Mouse (Mus musculus) hindbrain, embryonic 12.5 days (tissue): ENCODE data around the gene Zbtb6. TPM values are rescaled to one million over a fixed set of nuclear protein-coding genes. Genes with fewer than 3 reads are reported as not detected.

ENCODE experiments used
- ATAC-seq: fragments of 200-750 bp; cut with Nextera tagmentation; 2 replicates; pipeline ENCODE4 v1.8.0; 2017; ENCODE audit warnings: moderate TSS enrichment; ENCODE audit not compliant: low FRiP score
- H3K27ac ChIP-seq: fragments of 300-500 bp; sonication (generic); 2 replicates; pipeline ENCODE4 v1.5.1; 2016; ENCODE audit warnings: mild to moderate bottlenecking
- H3K27me3 ChIP-seq: fragments of 300-500 bp; sonication (generic); 2 replicates; pipeline ENCODE4 v1.6.1; 2016; ENCODE audit warnings: mild to moderate bottlenecking
- H3K36me3 ChIP-seq: fragments of 300-500 bp; sonication (generic); 2 replicates; pipeline ENCODE4 v1.6.1; 2016; ENCODE audit warnings: mild to moderate bottlenecking
- H3K4me1 ChIP-seq: fragments of 300-500 bp; sonication (generic); 2 replicates; pipeline ENCODE4 v1.6.1; 2016
- H3K4me2 ChIP-seq: fragments of 300-500 bp; sonication (generic); replicated peaks from 2 replicates; pipeline ENCODE4 v1.6.1; 2016; ENCODE audit warnings: mild to moderate bottlenecking
- H3K4me3 ChIP-seq: fragments of 300-500 bp; sonication (generic); 2 replicates; pipeline ENCODE4 v1.5.1; 2016; ENCODE audit warnings: mild to moderate bottlenecking
- H3K9ac ChIP-seq: fragments of 300-500 bp; sonication (generic); 2 replicates; pipeline ENCODE4 v1.6.1; 2016; ENCODE audit warnings: mild to moderate bottlenecking, moderate library complexity
- H3K9me3 ChIP-seq: fragments of 300-500 bp; sonication (generic); replicated peaks from 2 replicates; pipeline ENCODE4 v1.6.1; 2016; ENCODE audit warnings: mild to moderate bottlenecking
- WGBS: fragments of 180-500 bp; shearing (Covaris S2); methylation state at CpG from one replicate; pipeline ENCODE4 v1.1.7; 2016; 5-methylcytosine and 5-hydroxymethylcytosine counted together
- polyA plus RNA-seq: library from polyadenylated mRNA; unstranded; fragments of >200 nt; fragmentation: Nextera tagmentation; extraction: Ambion mirVana; gene quantifications from 2 replicates; pipeline ENCODE4 v1.2.1, GENCODE M21; 2016

The Zbtb6 gene
- 11.0 and 11.8 TPM in 2 replicates for polyA plus RNA-seq

DNA sequence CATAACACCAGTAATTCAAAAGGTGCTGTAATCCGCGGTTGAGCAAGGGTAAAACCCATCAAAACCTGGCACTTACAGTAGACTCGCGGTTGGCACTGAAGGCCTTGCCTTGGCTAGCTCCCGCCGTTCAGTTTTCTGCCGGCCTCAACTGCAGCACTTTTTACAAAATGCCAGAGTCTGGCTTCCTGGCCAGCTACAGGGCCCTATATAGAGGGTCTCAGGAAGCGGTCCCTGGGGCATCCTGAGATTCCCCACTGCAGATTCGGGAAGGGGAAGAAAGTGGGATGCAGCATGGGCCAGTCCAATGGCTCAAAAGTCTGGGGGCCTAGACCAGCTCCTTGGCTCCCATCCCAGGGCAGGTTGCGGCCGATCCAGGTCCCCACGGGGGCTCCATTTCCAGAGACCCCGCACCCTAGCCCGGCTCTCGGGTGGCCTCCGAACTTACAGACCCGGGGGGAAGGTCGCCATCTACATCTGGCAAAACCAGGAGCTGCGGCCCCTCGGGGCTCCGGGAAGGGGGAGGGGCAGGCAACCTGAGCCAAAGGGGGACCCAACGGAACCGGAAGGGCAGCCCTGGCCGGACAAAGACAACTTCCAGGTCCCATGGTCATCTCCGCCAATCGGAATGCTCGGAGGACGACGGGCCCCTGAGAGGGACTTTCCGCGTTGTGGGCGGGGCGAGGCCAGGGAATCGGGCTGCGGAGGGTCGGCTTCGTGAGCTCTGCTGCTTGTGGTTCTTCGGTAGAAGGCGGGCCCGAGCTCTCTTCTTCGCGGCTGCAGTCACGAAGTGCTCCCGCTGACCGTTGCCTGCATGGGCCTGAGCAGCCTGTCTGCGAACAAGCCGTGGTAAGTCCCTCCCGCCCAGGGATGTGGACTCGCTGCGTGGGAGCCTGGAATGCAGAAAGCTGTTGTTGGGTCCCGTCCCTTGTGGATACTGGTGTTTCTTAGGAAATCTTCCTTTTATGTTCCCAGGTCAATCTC, at the start of gene Zbtb6, which contains the start of the genes Zbtb26 and Rabgap1:
TSS of gene Zbtb6 (minus strand) at position 561 of the 981 bp plus-strand sequence.
TSS of gene Zbtb26 (minus strand) at position 525 of the 981 bp plus-strand sequence.
TSS of gene Rabgap1 (plus strand) at position 669 of the 981 bp plus-strand sequence.
- no peaks in the 10 kb centered on the region for H3K27me3 ChIP-seq
- H3K9me3 ChIP-seq, result no peaks in the 10 kb centered on the region
- peak within 1 kb of the TSS; percentile 83 for H3K4me3 ChIP-seq
- H3K4me1 ChIP-seq, result peaks cover 17% of the 10 kb centered on the region
- peak within 1 kb of the TSS; percentile 80 for H3K4me2 ChIP-seq
- no peaks in the 10 kb centered on the region for H3K36me3 ChIP-seq
- peak within 1 kb of the TSS; percentile 90 for H3K27ac ChIP-seq
- H3K9ac ChIP-seq, result peak within 1 kb of the TSS; percentile 90
- ATAC-seq, result peak; percentile 98
- WGBS, result under 1% methylated on average over 51 of the region's 51 CpGs

- Histone ChIP-seq H3K36me3 (peaks cover 50% of the 10 kb centered on the region), H3K4me2 (no peak overlapping the region), H3K27ac (no peak overlapping the region), H3K9me3 (no peaks in the 10 kb centered on the region), H3K4me3 (no peak overlapping the region), H3K4me1 (no peaks in the 10 kb centered on the region), H3K27me3 (no peaks in the 10 kb centered on the region), H3K9ac (no peak overlapping the region)
- no peak for ATAC-seq
- WGBS, result 96% methylated on average over 2 of the region's 2 CpGs
Observed at GRCm38 (mm10) chr2:37488956-37489355, 46.0 kb upstream of the Zbtb6 start.

GRCm38 (mm10) chr2:37486408-37486807, 43.4 kb upstream of the Zbtb6 start:
- H3K4me2 ChIP-seq, result no peak overlapping the region
- no peaks in the 10 kb centered on the region for H3K9me3 ChIP-seq
- H3K27ac ChIP-seq, result no peak overlapping the region
- peaks cover 42% of the 10 kb centered on the region for H3K36me3 ChIP-seq
- no peaks in the 10 kb centered on the region for H3K27me3 ChIP-seq
- no peak overlapping the region for H3K4me3 ChIP-seq
- no peak for ATAC-seq
- no peaks in the 10 kb centered on the region for H3K4me1 ChIP-seq
- no peak overlapping the region for H3K9ac ChIP-seq

GRCm38 (mm10) chr2:37485370-37485769, 42.4 kb upstream of the Zbtb6 start:
- Histone ChIP-seq H3K36me3 (peaks cover 35% of the 10 kb centered on the region), H3K4me2 (no peak overlapping the region), H3K9ac (no peak overlapping the region), H3K9me3 (no peaks in the 10 kb centered on the region), H3K27me3 (no peaks in the 10 kb centered on the region), H3K27ac (no peak overlapping the region), H3K4me3 (no peak overlapping the region), H3K4me1 (no peaks in the 10 kb centered on the region)
- WGBS, result 87% methylated on average over 1 of the region's 1 CpGs
- ATAC-seq, result no peak

DNA sequence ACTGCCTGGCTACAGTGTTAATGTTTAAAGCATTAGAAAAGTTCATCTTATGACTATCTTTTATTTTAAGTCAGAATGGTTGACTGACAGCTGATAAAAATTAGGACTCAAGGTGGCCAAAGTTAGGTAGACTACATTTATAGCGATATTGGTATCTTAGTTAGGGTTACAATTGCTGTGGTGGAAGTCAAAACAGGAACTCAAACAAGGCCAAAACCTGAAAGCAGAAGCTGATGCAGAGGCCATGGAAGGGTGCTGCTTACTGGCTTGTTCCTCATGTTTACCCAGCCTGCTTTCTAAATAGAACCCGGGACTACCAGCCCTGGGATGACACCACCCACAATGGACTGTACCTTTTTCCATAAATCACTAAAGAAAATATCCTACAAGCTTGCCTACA, 41.2 kb upstream of the Zbtb6 start:
- no peaks in the 10 kb centered on the region for H3K27me3 ChIP-seq
- no peak overlapping the region for H3K4me2 ChIP-seq
- H3K9ac ChIP-seq, result no peak overlapping the region
- no peaks in the 10 kb centered on the region for H3K4me1 ChIP-seq
- ATAC-seq, result no peak
- H3K4me3 ChIP-seq, result no peak overlapping the region
- no peaks in the 10 kb centered on the region for H3K9me3 ChIP-seq
- peaks cover 25% of the 10 kb centered on the region for H3K36me3 ChIP-seq
- H3K27ac ChIP-seq, result no peak overlapping the region
- WGBS, result 92% methylated on average over 2 of the region's 2 CpGs

- no peaks in the 10 kb centered on the region for H3K4me1 ChIP-seq
- WGBS, result 100% methylated on average over 2 of the region's 2 CpGs
- H3K9me3 ChIP-seq, result no peaks in the 10 kb centered on the region
- H3K27me3 ChIP-seq, result no peaks in the 10 kb centered on the region
- H3K4me2 ChIP-seq, result no peak overlapping the region
- no peak for ATAC-seq
- H3K36me3 ChIP-seq, result peaks cover 44% of the 10 kb centered on the region
- no peak overlapping the region for H3K4me3 ChIP-seq
- H3K9ac ChIP-seq, result no peak overlapping the region
- H3K27ac ChIP-seq, result no peak overlapping the region
Observed at GRCm38 (mm10) chr2:37480039-37480438, 37.1 kb upstream of the Zbtb6 start.

DNA sequence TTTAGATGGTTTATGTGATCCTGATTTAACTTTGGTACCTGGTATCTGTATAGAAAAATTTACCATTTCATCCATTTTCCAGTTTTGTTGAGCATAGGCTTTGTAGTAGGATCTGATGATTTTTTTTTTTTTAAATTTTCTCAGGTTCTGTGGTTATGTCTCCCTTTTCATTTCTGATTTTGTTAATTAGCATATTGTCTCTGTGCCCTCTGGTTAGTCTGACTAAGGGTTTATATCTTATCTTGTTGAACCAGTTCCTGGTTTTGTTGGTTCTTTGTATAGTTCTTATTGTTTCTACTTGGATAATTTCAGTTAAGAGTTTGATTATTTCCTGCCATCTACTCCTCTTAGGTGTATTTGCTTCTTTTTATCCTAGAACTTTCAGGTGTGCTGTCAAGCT, 36.6 kb upstream of the Zbtb6 start:
- Histone ChIP-seq H3K27me3 (no peaks in the 10 kb centered on the region), H3K4me1 (no peaks in the 10 kb centered on the region), H3K27ac (no peak overlapping the region), H3K36me3 (peaks cover 46% of the 10 kb centered on the region), H3K9me3 (no peaks in the 10 kb centered on the region), H3K4me2 (no peak overlapping the region), H3K9ac (no peak overlapping the region), H3K4me3 (no peak overlapping the region)
- no peak for ATAC-seq

DNA sequence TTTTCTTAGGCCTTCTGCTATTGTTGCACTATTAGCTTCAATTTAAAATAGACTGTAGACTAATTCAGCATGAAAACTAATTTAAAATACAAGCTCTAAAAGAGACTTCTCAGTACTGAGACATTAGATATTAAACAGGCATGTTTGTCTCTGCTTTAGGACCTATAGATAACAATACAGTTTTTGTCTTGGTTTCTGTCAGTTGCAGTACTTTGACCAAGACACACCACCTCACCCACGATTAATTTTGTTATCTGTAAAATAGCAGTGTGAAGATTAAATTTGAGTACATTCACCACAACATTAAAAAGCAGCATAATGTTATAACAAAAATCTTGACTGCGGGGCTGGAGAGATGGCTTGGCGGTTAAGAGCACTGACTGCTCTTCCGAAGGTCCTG, 23.3 kb upstream of the Zbtb6 start:
- Histone ChIP-seq H3K9me3 (no peaks in the 10 kb centered on the region), H3K27ac (no peak overlapping the region), H3K36me3 (peaks cover 14% of the 10 kb centered on the region), H3K4me3 (no peak overlapping the region), H3K4me1 (no peaks in the 10 kb centered on the region), H3K4me2 (no peak overlapping the region), H3K27me3 (no peaks in the 10 kb centered on the region), H3K9ac (no peak overlapping the region)
- WGBS, result 97% methylated on average over 4 of the region's 4 CpGs
- no peak for ATAC-seq

- no peak overlapping the region for H3K27ac ChIP-seq
- 96% methylated on average over 4 of the region's 4 CpGs for WGBS
- no peaks in the 10 kb centered on the region for H3K27me3 ChIP-seq
- H3K9ac ChIP-seq, result no peak overlapping the region
- no peak overlapping the region for H3K4me2 ChIP-seq
- H3K9me3 ChIP-seq, result no peaks in the 10 kb centered on the region
- no peaks in the 10 kb centered on the region for H3K4me1 ChIP-seq
- no peaks in the 10 kb centered on the region for H3K36me3 ChIP-seq
- H3K4me3 ChIP-seq, result no peak overlapping the region
- no peak for ATAC-seq
Observed at GRCm38 (mm10) chr2:37460707-37461106, 17.7 kb upstream of the Zbtb6 start.

GRCm38 (mm10) chr2:37452376-37452760, 9.4 kb upstream of the Zbtb6 start:
- peak overlapping the region; percentile 96 for H3K9ac ChIP-seq
- peak overlapping the region; percentile 95 for H3K4me3 ChIP-seq
- no peaks in the 10 kb centered on the region for H3K36me3 ChIP-seq
- peaks cover 13% of the 10 kb centered on the region for H3K4me1 ChIP-seq
- no peaks in the 10 kb centered on the region for H3K9me3 ChIP-seq
- peak overlapping the region; percentile 89 for H3K27ac ChIP-seq
- H3K27me3 ChIP-seq, result no peaks in the 10 kb centered on the region
- WGBS, result 0% methylated on average over 6 of the region's 24 CpGs
- peak overlapping the region; percentile 91 for H3K4me2 ChIP-seq
- ATAC-seq, result peak; percentile 91

GRCm38 (mm10) chr2:37451667-37452375, 8.8 kb upstream of the Zbtb6 start:
- Histone ChIP-seq H3K27ac (peak overlapping the region; percentile 89), H3K27me3 (no peaks in the 10 kb centered on the region), H3K4me3 (peak overlapping the region; percentile 95), H3K9me3 (no peaks in the 10 kb centered on the region), H3K4me1 (peaks cover 13% of the 10 kb centered on the region), H3K36me3 (no peaks in the 10 kb centered on the region), H3K4me2 (peak overlapping the region; percentile 91), H3K9ac (peak overlapping the region; percentile 96)
- 11% methylated on average over 31 of the region's 44 CpGs for WGBS
- ATAC-seq, result peak; percentile 98

DNA sequence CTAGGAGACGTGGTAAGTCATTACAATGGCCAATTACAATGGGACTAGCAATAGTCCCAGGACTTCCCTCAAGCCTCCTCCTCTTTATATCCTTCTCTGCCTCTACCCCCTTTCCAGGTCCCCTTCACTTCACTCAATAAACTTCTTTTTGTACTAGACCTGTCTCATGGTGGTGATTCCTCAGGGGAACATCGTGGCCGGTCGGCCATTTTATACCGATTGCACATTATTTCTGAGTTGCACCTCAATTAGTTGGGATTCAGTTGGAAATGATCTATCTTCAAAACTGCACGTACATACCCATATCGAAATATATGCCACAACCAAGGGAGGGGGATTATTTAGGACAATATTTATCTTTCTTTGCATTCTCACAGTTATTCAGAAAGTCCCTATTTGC, 11.4 kb downstream of the Zbtb6 start:
- peak; percentile 30 for ATAC-seq
- Histone ChIP-seq H3K27ac (peak overlapping the region; percentile 96), H3K27me3 (no peaks in the 10 kb centered on the region), H3K4me1 (peaks cover 11% of the 10 kb centered on the region), H3K36me3 (peaks cover 10% of the 10 kb centered on the region; the same call in 1 of the 2 replicates), H3K4me2 (peak overlapping the region; percentile 86), H3K9me3 (no peaks in the 10 kb centered on the region), H3K9ac (peak overlapping the region; percentile 76; the same call in 1 of the 2 replicates), H3K4me3 (peak overlapping the region; percentile 60)
- 25% methylated on average over 7 of the region's 7 CpGs for WGBS
